Mouse (Mus musculus) kidney, adult 2 months (tissue): ENCODE measurements at regions not wholly inside any gene's neighbourhood (a gene's known extent, or its start where the extent isn't known, plus 50 kb on each side); places are given as distances from the start of the nearest gene placed in this dataset.

ENCODE experiments used
- CTCF ChIP-seq: fragments of 200-500 bp; conservative IDR thresholded peaks from 2 replicates; pipeline ENCODE4 v1.5.1; 2011; ENCODE audit warnings: low read depth, mild to moderate bottlenecking, control low read depth, low read length, moderate library complexity, mixed read lengths; ENCODE audit not compliant: insufficient read depth, insufficient read length
- POLR2A ChIP-seq: fragments of 200-500 bp; IDR thresholded peaks from one replicate; pipeline ENCODE4 v1.6.1; 2011; ENCODE audit warnings: low read depth, low read length, control low read depth

- no peak for TF ChIP-seq CTCF
- TF ChIP-seq POLR2A = no peak
Observed at GRCm38 (mm10) chr3:115804616-115805015, 83.0 kb upstream of the Dph5 start.
